Mouse (Mus musculus) erythroblast, adult 5-6 weeks (primary cell): Measurements from ENCODE around the gene Sparcl1. TPM values are rescaled to one million over a fixed set of nuclear protein-coding genes. Genes with fewer than 3 reads are reported as not detected.

ENCODE experiments used
- ATAC-seq: replicated peaks from 2 replicates; pipeline ENCODE4 v1.8.0; 2016; ENCODE audit warnings: moderate number of reproducible peaks, mild to moderate bottlenecking, moderate TSS enrichment, inconsistent platforms; ENCODE audit not compliant: poor library complexity, low FRiP score, severe bottlenecking
- total RNA-seq, 2 experiments: library from RNA; stranded (forward) in 1 of 2; stranded (reverse) in 1 of 2; fragments of 150-400 nt in 1 of 2; fragments of 200-764, 138-1000 nt in 1 of 2; gene quantifications; 2 replicates each; pipeline versions ENCODE4 v1.2.3 to v1.2.4; 2015 to 2017; ENCODE audit warnings: low replicate concordance in 2 of 2

Sparcl1 gene
- total RNA-seq, 2 experiments from 2014 or later, result 0.85 TPM; not detected in 1

DNA sequence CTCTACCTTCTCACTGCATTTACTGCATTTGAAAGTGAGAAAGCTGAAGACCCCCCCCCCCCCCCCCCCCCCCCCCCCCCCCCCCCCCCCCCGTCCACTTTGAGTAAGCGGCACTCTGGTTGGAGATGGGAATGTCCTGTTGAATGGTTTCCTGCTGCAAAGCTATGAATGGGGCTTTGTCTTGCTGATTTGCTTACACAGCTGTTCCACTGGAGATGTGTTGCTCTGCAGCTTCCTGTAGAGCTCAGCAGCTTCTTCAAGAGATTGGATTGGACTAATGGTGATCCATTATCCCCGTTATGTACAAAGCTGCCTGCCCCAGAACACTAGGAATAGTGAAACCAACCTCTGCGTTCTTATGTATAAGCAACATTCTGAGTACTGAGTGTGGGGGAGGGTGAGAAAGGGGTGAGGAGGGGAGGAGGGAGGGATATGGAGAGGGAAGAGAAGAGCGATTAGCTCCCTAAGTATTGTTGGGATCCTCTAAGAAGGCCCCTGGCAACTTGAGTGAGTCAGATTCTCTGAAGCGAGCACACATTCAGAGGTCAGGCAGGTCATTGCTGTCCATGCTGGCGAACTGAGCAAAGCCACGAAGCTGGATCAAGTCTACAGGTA lies 41.2 kb downstream of the Sparcl1 start:
- no peak for ATAC-seq

DNA sequence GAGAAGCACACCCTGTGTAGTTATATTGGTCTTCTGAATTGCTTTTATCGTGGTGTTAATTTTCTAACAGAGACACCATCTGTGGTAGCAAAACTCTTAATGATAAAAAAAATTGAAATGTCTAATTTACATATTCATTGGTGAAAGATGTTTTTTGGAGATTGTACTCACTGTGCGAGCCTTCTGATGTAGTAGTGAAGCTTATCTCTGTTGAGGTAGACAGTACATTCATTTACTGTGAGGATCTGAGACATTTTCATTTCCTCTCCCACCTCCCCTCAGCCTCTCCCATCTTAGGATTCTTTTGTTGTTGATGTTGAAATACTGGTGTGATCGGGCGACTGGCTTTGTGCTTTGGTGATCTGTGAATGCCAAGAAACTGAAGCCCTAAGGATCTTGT lies 42.5 kb downstream of the Sparcl1 start:
- no peak for ATAC-seq

DNA sequence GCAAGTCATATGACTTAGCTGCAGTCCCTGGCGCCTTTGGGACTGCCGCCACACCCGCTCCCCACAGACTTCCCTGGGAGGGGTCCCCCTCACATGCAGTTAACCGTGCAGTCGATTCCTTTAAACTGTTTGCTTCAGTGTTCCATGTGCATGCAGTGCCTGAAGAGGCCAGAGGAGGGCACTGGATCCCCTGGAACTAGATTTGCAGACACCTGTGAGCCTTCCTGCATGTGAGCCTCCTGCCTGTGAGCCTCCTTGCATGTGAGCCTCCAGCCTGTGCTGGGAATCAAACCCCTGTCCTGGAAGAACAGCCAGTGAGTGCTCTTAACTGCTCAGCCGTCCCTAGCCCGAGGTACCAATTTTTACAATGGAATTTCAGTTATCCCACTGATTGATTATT lies 44.8 kb downstream of the Sparcl1 start:
- ATAC-seq, result peak; percentile 70; the same call in 1 of the 2 replicates

DNA sequence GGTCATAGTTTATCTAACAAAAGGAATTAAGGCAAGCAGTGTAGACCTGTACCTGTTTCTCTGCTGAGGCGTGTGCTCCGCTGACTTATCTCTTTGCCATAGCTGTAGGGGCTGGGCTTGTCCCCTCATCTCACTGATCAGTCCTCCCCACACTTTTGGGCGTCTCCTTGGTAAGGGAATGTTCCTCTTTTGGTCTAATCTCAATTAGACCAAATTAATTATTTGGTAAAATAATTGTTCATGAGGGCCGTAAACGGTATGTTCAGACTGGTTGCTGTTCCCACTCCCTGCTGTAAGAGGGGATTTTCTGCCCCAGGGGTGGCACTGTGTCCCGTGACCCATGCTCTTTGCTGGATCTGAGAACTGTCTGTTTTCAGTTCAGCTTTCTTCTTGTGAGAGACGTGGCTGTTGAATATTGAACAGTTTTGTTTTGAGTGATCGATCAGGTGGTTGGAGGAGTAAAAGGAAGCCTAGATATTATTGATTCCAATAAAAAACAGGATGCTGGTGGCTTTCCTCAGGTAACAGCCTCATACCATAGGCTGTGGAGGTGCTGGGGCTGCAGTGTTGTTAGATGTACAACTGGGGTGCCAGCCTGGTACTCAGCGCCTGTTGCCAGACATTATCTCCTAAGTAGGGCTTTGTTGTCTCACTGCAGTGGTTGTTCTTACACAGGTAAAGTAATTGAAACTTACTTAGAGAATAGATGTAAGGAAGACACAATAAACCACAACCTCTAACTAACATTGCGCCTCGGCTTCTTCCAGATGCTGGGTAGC lies 50.6 kb downstream of the Sparcl1 start:
- ATAC-seq, result peak; percentile 98

DNA sequence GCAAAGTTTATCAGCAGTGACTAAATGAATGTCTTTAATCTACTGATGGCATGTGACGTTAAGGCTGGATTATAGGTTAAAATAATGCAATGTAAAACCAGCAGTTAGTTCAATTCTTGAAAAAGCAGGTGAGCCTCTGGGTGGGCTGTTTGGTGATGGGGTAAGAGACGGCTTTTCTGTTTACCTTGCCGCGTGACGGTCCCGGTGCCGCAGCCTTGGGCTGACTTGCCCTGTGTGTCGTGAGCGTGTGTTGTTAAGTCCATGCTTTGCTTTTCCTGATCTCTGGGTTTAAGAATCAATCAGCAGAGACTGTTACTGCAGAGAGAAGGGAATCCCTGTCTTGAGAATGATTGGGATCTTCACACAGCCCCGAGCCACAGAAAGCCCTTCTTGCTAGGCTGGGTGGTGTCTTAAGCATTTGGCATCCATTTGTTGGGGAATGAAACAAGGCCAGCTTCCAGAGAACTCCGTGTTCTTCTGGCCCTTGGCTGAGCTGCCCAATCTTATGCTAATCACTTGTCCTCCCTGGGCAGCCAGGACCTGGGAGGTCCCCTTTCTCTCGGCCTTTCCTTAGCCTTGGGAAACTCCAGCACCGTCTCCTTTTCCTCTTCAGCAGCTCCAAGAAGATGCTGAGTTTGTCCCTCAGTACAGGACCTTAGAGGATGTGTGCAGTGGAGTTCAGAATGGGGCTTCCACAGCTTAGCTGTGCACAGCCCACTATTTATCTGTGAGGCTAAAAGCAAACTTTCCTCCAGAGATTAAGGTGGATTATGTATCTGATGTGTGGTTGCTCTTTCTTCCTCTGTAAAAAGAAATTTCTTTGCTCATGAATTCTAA lies 51.4 kb downstream of the Sparcl1 start:
- ATAC-seq, result peak; percentile 46; the same call in 1 of the 2 replicates

DNA sequence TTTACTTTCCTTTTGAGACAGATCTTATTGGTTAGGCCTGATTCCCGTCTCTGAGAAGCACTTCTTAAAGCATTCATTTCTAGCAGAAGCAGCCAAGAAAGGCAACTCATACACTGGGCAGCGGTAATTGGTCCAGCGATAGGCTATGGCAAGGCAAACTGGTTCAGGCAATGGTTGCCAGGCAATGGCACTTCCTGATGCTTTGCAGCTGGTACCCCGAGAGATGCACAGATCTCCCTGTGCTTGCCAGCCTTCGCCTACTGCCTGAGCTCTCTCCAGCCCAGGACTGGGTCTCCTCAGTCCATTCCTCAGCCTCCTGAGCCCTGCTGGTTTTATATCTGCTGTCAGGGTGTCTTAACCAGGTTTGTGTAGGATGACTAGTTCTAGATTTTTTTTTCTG lies 53.1 kb downstream of the Sparcl1 start:
- ATAC-seq, result no peak

DNA sequence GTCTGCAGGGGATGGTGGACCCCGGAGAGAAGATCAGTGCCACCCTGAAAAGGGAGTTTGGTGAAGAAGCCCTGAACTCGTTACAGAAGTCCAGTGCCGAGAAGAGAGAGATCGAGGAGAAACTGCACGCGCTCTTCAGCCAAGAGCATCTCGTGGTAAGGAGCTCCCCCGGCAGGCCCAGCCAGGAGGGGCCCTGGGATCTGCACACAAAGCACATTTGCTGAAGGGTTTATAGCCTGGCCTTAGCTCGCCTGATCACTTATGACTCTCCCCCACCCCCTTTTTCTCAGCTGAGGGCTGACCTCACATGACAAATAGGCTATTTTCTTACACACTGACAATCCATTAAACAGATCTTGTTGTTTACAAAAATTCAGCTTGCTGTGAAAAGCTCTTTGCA lies 53.9 kb downstream of the Sparcl1 start:
- ATAC-seq, result no peak

DNA sequence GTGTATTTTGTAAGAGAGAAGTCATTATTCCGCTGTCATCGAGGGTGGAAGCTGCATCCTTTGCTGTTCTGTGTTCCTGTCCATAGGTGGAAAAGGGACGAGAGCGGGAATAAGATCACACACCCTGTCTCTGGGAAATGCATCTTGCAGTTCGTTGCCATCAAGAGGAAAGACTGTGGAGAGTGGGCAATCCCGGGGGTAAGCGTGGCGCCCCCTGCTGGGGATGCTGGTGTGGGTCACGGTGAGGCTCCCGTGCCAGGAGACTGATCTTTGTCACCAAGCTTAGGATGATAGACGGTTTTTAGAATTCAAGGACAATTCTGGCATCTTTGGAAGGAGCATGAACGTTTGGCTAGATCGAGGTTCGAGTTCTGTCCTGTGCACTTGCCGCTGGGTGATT lies 55.5 kb downstream of the Sparcl1 start:
- ATAC-seq, result no peak

DNA sequence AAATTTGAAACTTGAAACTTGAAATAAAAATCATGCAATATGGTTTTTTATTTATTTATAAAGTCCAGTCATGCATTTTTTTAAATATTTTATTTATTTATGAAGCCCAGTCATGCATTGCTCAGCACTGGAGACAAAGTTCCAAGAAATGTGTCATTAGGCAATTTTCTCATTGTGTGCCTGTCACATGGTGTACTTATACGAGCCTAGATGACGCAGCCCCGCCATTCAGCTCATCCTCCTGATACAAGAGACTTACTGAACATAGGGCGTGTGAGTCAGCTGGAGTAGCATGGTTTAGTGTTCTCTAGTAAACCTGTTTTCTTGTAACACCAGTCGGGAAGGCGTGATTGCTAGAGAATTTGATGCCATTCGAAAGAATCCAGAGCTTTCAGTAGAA lies 57.2 kb downstream of the Sparcl1 start:
- no peak for ATAC-seq

DNA sequence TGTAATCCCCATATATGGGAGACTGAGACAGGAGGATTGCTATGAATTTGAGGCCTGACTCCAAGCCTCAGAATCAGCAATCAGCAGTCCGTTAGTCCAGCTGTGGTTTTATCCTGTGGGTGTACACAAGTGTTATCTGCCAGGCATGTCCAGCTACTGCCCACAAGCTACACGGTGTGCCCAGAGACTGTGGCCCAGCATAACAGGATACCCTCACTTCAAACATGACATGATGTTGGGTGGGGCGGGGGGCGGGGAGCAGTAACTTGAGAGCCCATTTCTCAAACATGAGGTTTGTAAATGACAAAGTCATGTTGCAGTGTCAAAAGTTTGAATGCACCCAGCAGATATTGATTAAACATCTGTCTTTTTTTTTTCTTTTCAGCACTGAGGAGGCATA lies 57.7 kb downstream of the Sparcl1 start:
- ATAC-seq, result no peak

DNA sequence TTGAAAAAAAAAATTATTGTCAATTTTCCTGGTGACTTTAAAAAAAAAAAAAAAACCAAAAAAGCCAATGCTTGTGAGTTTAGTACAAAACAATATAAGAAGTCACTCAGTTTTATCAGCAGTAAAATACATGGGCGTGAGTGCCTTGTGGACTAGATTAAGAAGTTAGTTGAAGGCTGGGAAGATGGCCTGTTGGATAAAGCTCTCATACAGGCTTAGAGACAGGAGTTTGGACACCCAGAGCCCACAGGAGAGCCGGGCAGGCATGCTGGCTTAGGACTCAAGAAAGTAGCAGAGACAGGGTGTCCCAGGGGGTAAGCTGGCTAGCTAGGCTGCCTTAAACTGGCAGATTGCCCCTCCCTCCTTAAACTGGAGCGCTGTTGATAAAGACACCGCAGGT lies 58.6 kb downstream of the Sparcl1 start:
- ATAC-seq, result peak; percentile 67

DNA sequence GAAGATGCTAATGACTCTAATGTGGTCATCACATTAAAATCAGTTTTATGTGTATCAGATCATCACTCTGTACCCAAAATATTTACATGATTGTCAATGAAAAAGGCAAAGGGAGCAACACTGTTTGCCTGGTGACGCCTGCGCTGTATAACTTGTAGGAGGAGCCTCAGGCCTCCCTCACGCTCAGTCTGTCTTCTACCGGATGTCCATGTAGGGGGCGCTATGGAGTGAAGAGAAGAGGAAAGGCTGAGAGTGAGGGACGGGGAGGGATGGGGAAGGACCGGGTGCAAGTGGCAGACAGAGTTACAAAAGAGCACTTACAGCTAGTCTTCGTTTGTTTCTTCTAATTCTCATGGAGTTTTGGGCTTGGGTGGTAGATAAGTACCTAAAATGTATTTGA lies 60.6 kb downstream of the Sparcl1 start:
- ATAC-seq, result peak; percentile 80

DNA sequence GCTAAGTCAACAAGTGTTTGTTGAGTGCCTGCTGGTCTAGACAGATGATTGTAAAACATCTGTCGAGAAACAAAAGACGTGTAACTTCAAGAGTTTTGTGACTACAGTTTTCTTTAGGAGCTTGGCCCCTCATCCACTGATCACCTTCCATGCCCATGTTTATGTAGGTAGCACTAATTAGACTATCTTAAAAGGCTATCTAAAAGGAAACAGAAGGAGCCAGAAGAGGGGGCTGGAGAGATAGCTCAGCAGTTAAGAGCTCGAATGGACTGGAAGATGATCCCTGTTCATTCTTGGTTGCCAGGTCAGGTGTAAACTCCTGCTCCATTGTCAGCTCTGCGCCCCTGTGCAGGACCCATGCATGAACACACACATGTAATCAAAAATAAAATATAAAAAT lies 65.4 kb downstream of the Sparcl1 start:
- ATAC-seq, result 0 out of 2 replicates have a peak, but pooled peaks have one; percentile 27

DNA sequence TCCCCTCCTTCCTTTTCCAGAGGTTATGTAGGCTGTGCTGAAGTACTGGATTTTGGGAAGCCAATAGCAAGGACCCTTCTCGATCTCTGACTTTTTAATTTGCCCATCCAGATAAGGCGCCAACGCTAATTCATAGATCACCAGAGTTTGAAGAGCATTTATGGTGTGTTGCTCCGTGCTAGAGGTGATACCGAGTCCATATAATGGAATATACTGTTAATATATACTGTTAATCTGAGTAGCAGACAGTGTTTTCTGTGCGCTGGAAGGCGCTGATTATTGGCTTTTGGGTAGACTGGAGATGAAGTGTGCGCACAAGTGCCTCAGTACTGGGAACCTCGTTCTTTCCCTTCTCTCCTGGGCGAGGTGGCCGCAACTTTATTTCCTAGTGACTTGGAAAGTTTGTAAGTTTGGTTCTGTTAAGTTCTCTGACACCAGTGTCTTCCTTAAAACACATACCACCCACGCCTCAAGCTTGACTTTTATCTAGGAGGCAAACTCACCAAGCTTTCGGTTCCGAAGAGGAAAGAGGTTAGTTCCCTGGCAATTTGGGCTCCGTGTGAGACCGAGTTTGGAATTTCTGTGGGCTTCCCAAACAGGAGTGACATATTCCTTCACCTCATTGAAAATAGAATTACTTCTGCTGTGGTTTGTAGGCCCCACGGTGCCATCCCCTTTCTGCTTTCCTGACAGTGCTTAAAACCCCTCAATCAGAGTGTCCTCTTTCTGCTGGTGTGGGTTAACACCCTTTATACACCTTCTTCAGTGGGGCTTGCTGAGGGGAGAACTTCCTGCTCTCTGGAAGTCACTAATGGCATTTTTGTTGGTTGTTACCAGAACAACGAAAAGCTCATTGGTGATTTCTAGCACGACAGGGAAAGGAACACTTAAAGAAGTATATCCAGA lies 66.1 kb downstream of the Sparcl1 start:
- ATAC-seq, result peak; percentile 36

DNA sequence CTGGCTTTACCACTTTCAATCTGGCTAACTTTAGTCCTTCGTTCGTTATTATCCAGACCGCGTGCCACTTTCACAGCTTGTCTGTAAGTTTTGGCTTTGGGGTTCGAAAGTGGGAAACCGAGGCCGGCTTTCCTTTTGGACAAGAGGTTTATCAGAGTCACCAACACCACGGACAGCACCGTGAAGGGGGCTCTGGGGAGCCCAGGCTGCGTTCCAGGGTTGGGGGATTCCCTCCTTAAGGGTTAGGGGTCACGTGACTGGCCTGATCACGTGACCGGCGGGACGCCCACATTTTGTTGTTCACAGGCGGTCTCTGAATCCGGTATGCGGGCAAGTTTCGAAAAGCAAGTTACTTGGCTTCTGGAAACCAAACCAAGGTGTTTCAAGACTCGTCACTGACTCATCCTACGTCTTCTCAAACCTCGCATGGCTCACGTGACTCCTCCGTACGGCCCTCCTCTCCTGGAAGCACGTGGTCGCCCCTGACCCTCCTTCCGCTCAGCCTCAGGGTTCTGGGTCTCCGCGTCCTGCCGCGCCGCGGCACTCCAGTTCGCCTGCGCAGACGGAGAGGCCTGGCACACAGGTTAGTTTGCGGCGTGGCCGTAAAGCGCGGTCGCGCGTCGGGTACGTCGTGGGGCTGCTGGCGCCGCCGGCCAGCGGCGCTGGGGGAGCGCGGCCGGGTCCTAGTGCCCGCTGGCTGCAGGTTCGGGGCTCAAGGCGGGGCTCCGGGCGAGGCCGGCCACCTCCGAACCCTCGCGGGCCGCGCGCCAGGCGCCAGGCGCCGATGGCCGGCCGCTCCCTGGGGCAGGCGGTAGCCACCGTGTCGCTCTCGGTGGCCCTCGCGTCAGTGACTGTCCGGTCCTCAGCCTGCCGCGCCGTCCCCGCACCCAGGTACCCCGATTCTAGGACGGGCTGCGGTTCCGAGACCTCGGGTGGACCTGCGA lies 67.0 kb downstream of the Sparcl1 start, which contains the start of gene Nudt9:
Nudt9 (plus strand) TSS at position 51 of the 944 bp plus-strand sequence.
- ATAC-seq, result peak; percentile 88

DNA sequence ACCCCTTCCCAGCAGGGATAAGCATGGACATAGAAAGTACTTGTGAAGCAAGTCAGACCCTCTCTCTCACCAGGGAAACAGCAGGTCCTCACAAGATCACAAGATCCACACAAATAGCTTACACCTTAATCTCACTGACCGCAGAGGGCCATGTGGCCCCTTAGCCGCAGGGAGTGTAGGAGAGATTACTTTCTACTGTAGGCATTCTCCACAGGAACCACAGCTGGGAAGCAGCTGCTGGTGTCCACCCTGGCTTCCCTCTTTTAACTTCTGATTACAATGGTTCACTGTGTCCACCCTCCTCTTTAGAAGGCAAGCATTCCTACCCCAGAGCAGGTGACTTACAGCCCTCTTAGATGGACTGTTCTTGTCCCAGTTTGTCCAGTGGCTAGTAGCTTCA lies 69.8 kb downstream of the Sparcl1 start:
- ATAC-seq, result no peak

DNA sequence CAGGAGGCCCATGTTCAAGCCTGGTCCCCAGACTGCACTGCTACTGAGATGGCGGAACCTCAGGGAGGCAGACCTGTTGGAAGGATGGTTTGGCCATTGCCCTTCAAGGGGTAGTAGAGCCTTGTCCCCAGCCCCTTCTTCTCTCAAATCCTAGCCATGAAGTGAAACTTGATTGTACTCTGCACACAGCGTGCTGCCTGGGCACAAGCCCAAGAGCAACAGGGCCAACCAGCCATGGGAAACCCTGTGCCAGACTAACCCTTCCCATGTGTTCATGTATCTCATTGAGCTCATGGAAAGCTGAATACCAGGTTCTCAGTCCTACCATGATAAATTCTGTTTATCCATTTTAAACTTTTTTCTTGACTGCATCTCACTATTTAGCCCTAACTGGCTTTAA lies 70.6 kb downstream of the Sparcl1 start:
- no peak for ATAC-seq

DNA sequence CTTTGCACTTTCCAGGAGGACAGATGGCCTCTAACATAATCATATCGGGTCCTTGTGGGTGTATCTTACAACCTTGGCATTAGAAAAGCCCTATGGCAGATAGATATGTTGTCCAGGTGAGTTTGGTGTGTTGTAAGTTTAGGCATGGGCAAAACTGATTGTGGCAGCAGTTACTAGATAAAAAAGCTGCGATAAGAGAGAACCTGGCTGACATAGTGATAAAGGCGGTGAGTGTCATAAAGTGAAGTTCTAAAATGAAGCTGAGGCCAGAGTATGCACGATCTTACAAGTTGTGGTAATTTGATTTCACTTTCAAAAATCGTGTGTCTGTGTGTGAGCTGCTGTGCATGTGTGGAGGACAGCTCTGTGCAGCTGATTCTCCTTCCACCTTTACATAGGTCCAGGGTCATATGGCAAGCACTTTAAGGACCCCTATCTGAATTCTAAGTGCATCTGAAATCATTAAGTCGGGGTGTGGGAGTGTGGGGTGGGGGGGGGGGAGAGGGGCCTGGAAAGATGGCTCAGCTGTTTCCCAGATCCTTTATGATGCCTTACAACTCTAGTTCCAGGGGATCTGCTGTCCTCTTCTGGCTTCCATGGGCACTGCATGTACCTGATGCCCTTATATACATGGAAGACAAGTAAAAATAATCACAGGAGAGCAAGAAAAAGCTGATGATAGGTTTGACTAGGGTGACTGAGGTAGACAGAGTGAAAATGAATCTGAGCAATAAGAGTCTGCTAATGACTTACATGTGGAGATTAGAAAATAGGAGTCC lies 74.2 kb downstream of the Sparcl1 start:
- ATAC-seq, result no peak
